Mouse (Mus musculus): ENCODE results near the gene Adamts12. TPM values are rescaled to one million over a fixed set of nuclear protein-coding genes. Genes with fewer than 3 reads are reported as not detected.
A peak's percentile ranks its signal among the peaks of the same experiment; 100 is the strongest.

Adamts12 gene
- polyA plus RNA-seq (2014; fragmentation: Nextera tagmentation; extraction: Ambion mirVana), result 1.4 and 1.5 TPM in 2 replicates

- Histone ChIP-seq H3K9ac (ENCODE audit: low read depth, low read length) (peak within 1 kb of the TSS; percentile 74), H3K27me3 (ENCODE audit: control insufficient read depth, insufficient read depth, low read length) (no peaks in the 10 kb centered on the region), H3K4me1 (ENCODE audit: control insufficient read depth, insufficient read depth, low read length) (peaks cover 14% of the 10 kb centered on the region; the same call in 1 of the 2 replicates), H3K36me3 (ENCODE audit: control insufficient read depth, insufficient read depth, low read length) (no peaks in the 10 kb centered on the region), H3K9me3 (replicated peaks; ENCODE audit: control insufficient read depth, low read length) (no peaks in the 10 kb centered on the region), H3K4me3 (ENCODE audit: low read depth, low read length) (peak within 1 kb of the TSS; percentile 47), H3K4me2 (peak within 1 kb of the TSS; percentile 85), H3K27ac (ENCODE audit: low read depth, low read length) (peak within 1 kb of the TSS; percentile 62)
- peak; percentile 74 for ATAC-seq (replicated peaks; ENCODE audit: insufficient number of reproducible peaks, low FRiP score, low TSS enrichment)
- 2% methylated on average over 24 of the region's 25 CpGs for WGBS (ENCODE audit: insufficient replicate concordance)
Measured at GRCm38 (mm10) chr15:11064558-11065411, at the start of gene Adamts12. Gene Adamts12 (plus strand): TSS chr15:11064790.

GRCm38 (mm10) chr15:11014931-11015330 lies 49.7 kb upstream of the Adamts12 start:
- Histone ChIP-seq H3K27me3 (ENCODE audit: control insufficient read depth, insufficient read depth, low read length) (no peaks in the 10 kb centered on the region), H3K4me2 (no peak overlapping the region), H3K36me3 (ENCODE audit: control insufficient read depth, insufficient read depth, low read length) (no peaks in the 10 kb centered on the region), H3K4me3 (ENCODE audit: low read depth, low read length) (no peak overlapping the region), H3K27ac (ENCODE audit: low read depth, low read length) (no peak overlapping the region), H3K4me1 (ENCODE audit: control insufficient read depth, insufficient read depth, low read length) (no peaks in the 10 kb centered on the region), H3K9ac (ENCODE audit: low read depth, low read length) (no peak overlapping the region), H3K9me3 (replicated peaks; ENCODE audit: control insufficient read depth, low read length) (no peaks in the 10 kb centered on the region)
- no peak for ATAC-seq (replicated peaks; ENCODE audit: insufficient number of reproducible peaks, low FRiP score, low TSS enrichment)
- WGBS (ENCODE audit: insufficient replicate concordance), result 52% methylated on average over 2 of the region's 2 CpGs

GRCm38 (mm10) chr15:11026801-11027561 lies 37.6 kb upstream of the Adamts12 start:
- no peaks in the 10 kb centered on the region for H3K4me1 ChIP-seq (ENCODE audit: control insufficient read depth, insufficient read depth, low read length)
- 57% methylated on average over 4 of the region's 4 CpGs for WGBS (ENCODE audit: insufficient replicate concordance)

GRCm38 (mm10) chr15:11030188-11030587 lies 34.4 kb upstream of the Adamts12 start:
- 75% methylated on average over 3 of the region's 3 CpGs for WGBS (ENCODE audit: insufficient replicate concordance)
- no peak for ATAC-seq (replicated peaks; ENCODE audit: insufficient number of reproducible peaks, low FRiP score, low TSS enrichment)
- no peak overlapping the region for H3K4me3 ChIP-seq (ENCODE audit: low read depth, low read length)
- H3K9me3 ChIP-seq (replicated peaks; ENCODE audit: control insufficient read depth, low read length), result no peaks in the 10 kb centered on the region
- no peak overlapping the region for H3K9ac ChIP-seq (ENCODE audit: low read depth, low read length)
- H3K27me3 ChIP-seq (ENCODE audit: control insufficient read depth, insufficient read depth, low read length), result peaks cover 21% of the 10 kb centered on the region
- no peaks in the 10 kb centered on the region for H3K36me3 ChIP-seq (ENCODE audit: control insufficient read depth, insufficient read depth, low read length)
- no peak overlapping the region for H3K4me2 ChIP-seq
- H3K27ac ChIP-seq (ENCODE audit: low read depth, low read length), result no peak overlapping the region
- no peaks in the 10 kb centered on the region for H3K4me1 ChIP-seq (ENCODE audit: control insufficient read depth, insufficient read depth, low read length)

More at GRCm38 (mm10) chr15:11026801-11027561, 37.6 kb upstream of the Adamts12 start:
- Histone ChIP-seq H3K4me3 (ENCODE audit: low read depth, low read length) (no peak overlapping the region), H3K9ac (ENCODE audit: low read depth, low read length) (no peak overlapping the region), H3K27ac (ENCODE audit: low read depth, low read length) (no peak overlapping the region), H3K4me2 (no peak overlapping the region), H3K27me3 (ENCODE audit: control insufficient read depth, insufficient read depth, low read length) (no peaks in the 10 kb centered on the region; the same call in 1 of the 2 replicates), H3K9me3 (replicated peaks; ENCODE audit: control insufficient read depth, low read length) (no peaks in the 10 kb centered on the region), H3K36me3 (ENCODE audit: control insufficient read depth, insufficient read depth, low read length) (no peaks in the 10 kb centered on the region)
- no peak for ATAC-seq (replicated peaks; ENCODE audit: insufficient number of reproducible peaks, low FRiP score, low TSS enrichment)

- ATAC-seq (replicated peaks; ENCODE audit: insufficient number of reproducible peaks, low FRiP score, low TSS enrichment), result no peak
- H3K4me3 ChIP-seq (ENCODE audit: low read depth, low read length), result peak overlapping the region; percentile 41
- peak overlapping the region; percentile 71 for H3K4me2 ChIP-seq
- H3K9ac ChIP-seq (ENCODE audit: low read depth, low read length), result no peak overlapping the region
- H3K36me3 ChIP-seq (ENCODE audit: control insufficient read depth, insufficient read depth, low read length), result no peaks in the 10 kb centered on the region
- H3K27ac ChIP-seq (ENCODE audit: low read depth, low read length), result no peak overlapping the region
- 5% methylated on average over 34 of the region's 34 CpGs for WGBS (ENCODE audit: insufficient replicate concordance)
- H3K27me3 ChIP-seq (ENCODE audit: control insufficient read depth, insufficient read depth, low read length), result peaks cover 54% of the 10 kb centered on the region
- no peaks in the 10 kb centered on the region for H3K9me3 ChIP-seq (replicated peaks; ENCODE audit: control insufficient read depth, low read length)
- H3K4me1 ChIP-seq (ENCODE audit: control insufficient read depth, insufficient read depth, low read length), result peaks cover 11% of the 10 kb centered on the region
Measured at GRCm38 (mm10) chr15:11035947-11036474, 28.6 kb upstream of the Adamts12 start.

- no peak overlapping the region for H3K9ac ChIP-seq (ENCODE audit: low read depth, low read length)
- ATAC-seq (replicated peaks; ENCODE audit: insufficient number of reproducible peaks, low FRiP score, low TSS enrichment), result no peak
- no peak overlapping the region for H3K27ac ChIP-seq (ENCODE audit: low read depth, low read length)
- no peaks in the 10 kb centered on the region for H3K9me3 ChIP-seq (replicated peaks; ENCODE audit: control insufficient read depth, low read length)
- 4% methylated on average over 49 of the region's 49 CpGs for WGBS (ENCODE audit: insufficient replicate concordance)
- H3K4me3 ChIP-seq (ENCODE audit: low read depth, low read length), result peak overlapping the region; percentile 41
- H3K4me1 ChIP-seq (ENCODE audit: control insufficient read depth, insufficient read depth, low read length), result peaks cover 11% of the 10 kb centered on the region
- H3K4me2 ChIP-seq, result peak overlapping the region; percentile 71
- H3K27me3 ChIP-seq (ENCODE audit: control insufficient read depth, insufficient read depth, low read length), result peaks cover 54% of the 10 kb centered on the region
- H3K36me3 ChIP-seq (ENCODE audit: control insufficient read depth, insufficient read depth, low read length), result no peaks in the 10 kb centered on the region
Measured at GRCm38 (mm10) chr15:11036535-11037375, 27.8 kb upstream of the Adamts12 start.

- H3K4me3 ChIP-seq (ENCODE audit: low read depth, low read length), result peak overlapping the region; percentile 41; the same call in 1 of the 2 replicates
- no peaks in the 10 kb centered on the region for H3K9me3 ChIP-seq (replicated peaks; ENCODE audit: control insufficient read depth, low read length)
- peaks cover 11% of the 10 kb centered on the region for H3K4me1 ChIP-seq (ENCODE audit: control insufficient read depth, insufficient read depth, low read length)
- H3K27me3 ChIP-seq (ENCODE audit: control insufficient read depth, insufficient read depth, low read length), result peaks cover 54% of the 10 kb centered on the region
- 5% methylated on average over 8 of the region's 8 CpGs for WGBS (ENCODE audit: insufficient replicate concordance)
- H3K27ac ChIP-seq (ENCODE audit: low read depth, low read length), result no peak overlapping the region
- no peak overlapping the region for H3K9ac ChIP-seq (ENCODE audit: low read depth, low read length)
- no peaks in the 10 kb centered on the region for H3K36me3 ChIP-seq (ENCODE audit: control insufficient read depth, insufficient read depth, low read length)
- ATAC-seq (replicated peaks; ENCODE audit: insufficient number of reproducible peaks, low FRiP score, low TSS enrichment), result no peak
- H3K4me2 ChIP-seq, result peak overlapping the region; percentile 71
Measured at GRCm38 (mm10) chr15:11037376-11037695, 27.3 kb upstream of the Adamts12 start.

GRCm38 (mm10) chr15:11037711-11038110 lies 26.9 kb upstream of the Adamts12 start, which contains the start of gene Rxfp3:
Gene Rxfp3 (minus strand): TSS chr15:11037991.
- no peaks in the 10 kb centered on the region for H3K36me3 ChIP-seq (ENCODE audit: control insufficient read depth, insufficient read depth, low read length)
- no peak for ATAC-seq (replicated peaks; ENCODE audit: insufficient number of reproducible peaks, low FRiP score, low TSS enrichment)
- H3K4me1 ChIP-seq (ENCODE audit: control insufficient read depth, insufficient read depth, low read length), result peaks cover 11% of the 10 kb centered on the region
- peak within 1 kb of the TSS; percentile 41 for H3K4me3 ChIP-seq (ENCODE audit: low read depth, low read length)
- H3K4me2 ChIP-seq, result peak within 1 kb of the TSS; percentile 71
- no peaks in the 10 kb centered on the region for H3K9me3 ChIP-seq (replicated peaks; ENCODE audit: control insufficient read depth, low read length)
- H3K27ac ChIP-seq (ENCODE audit: low read depth, low read length), result no peak within 1 kb of the TSS
- H3K27me3 ChIP-seq (ENCODE audit: control insufficient read depth, insufficient read depth, low read length), result peaks cover 54% of the 10 kb centered on the region
- H3K9ac ChIP-seq (ENCODE audit: low read depth, low read length), result no peak within 1 kb of the TSS
- WGBS (ENCODE audit: insufficient replicate concordance), result 9% methylated on average over 16 of the region's 16 CpGs

All from heart, embryonic 11.5 days (tissue).